Mouse (Mus musculus): Measurements from ENCODE around the gene Cyp39a1. TPM values are rescaled to one million over a fixed set of nuclear protein-coding genes. Genes with fewer than 3 reads are reported as not detected.

The Cyp39a1 gene
- polyA plus RNA-seq, 1 experiment: 1.8 TPM

DNA sequence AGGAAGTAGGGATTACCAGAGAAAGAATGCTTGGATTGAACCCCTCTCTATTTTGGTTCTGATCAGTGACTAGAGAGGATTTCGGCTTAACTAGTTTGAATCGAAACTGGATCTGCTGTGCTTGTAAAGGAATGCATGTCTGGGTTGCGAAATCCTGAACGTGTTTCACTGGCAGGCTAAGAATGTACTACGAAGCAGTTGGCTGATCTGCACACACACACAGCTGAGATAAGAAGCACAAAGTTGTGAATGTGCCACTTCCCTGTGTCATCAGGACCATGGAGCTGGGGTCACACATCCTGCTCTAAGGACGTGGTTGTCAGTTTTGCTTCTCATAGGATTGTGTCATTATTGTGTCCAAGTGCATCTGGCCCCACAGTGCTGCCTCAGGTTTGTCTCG, 22.9 kb upstream of the Cyp39a1 start:
- Histone ChIP-seq H3K4me1 (ENCODE audit: control insufficient read depth, insufficient read depth, low read length) (no peaks in the 10 kb centered on the region), H3K27ac (ENCODE audit: insufficient read depth, low read depth, low read length) (no peak overlapping the region), H3K4me3 (ENCODE audit: insufficient read depth, low read length) (no peak overlapping the region)
- TF ChIP-seq CTCF (IDR thresholded peaks at IDR 0.05; ENCODE audit: low read depth, low read length) (no peak), POLR2A (IDR thresholded peaks at IDR 0.05; ENCODE audit: borderline replicate concordance, low read depth, low read length) (no peak)

GRCm38 (mm10) chr17:43645136-43645535, 22.1 kb upstream of the Cyp39a1 start:
- H3K27ac ChIP-seq (ENCODE audit: insufficient read depth, low read depth, low read length): no peak overlapping the region
- TF ChIP-seq CTCF (IDR thresholded peaks at IDR 0.05; ENCODE audit: low read depth, low read length): no peak
- no peak for TF ChIP-seq POLR2A (IDR thresholded peaks at IDR 0.05; ENCODE audit: borderline replicate concordance, low read depth, low read length)
- H3K4me1 ChIP-seq (ENCODE audit: control insufficient read depth, insufficient read depth, low read length): no peaks in the 10 kb centered on the region
- H3K4me3 ChIP-seq (ENCODE audit: insufficient read depth, low read length): no peak overlapping the region

- no peak for TF ChIP-seq POLR2A (IDR thresholded peaks at IDR 0.05; ENCODE audit: borderline replicate concordance, low read depth, low read length)
- no peak for TF ChIP-seq CTCF (IDR thresholded peaks at IDR 0.05; ENCODE audit: low read depth, low read length)
- H3K4me1 ChIP-seq (ENCODE audit: control insufficient read depth, insufficient read depth, low read length): no peaks in the 10 kb centered on the region
- no peak overlapping the region for H3K27ac ChIP-seq (ENCODE audit: insufficient read depth, low read depth, low read length)
- no peak overlapping the region for H3K4me3 ChIP-seq (ENCODE audit: insufficient read depth, low read length)
Measured at GRCm38 (mm10) chr17:43646925-43647324, 20.3 kb upstream of the Cyp39a1 start.

- Histone ChIP-seq H3K4me1 (ENCODE audit: control insufficient read depth, insufficient read depth, low read length) (no peaks in the 10 kb centered on the region), H3K4me3 (ENCODE audit: insufficient read depth, low read length) (no peak overlapping the region), H3K27ac (ENCODE audit: insufficient read depth, low read depth, low read length) (no peak overlapping the region)
- TF ChIP-seq POLR2A (IDR thresholded peaks at IDR 0.05; ENCODE audit: borderline replicate concordance, low read depth, low read length) (no peak), CTCF (IDR thresholded peaks at IDR 0.05; ENCODE audit: low read depth, low read length) (no peak)
Measured at GRCm38 (mm10) chr17:43649641-43650436, 17.4 kb upstream of the Cyp39a1 start.

GRCm38 (mm10) chr17:43651314-43652046, 15.7 kb upstream of the Cyp39a1 start:
- Histone ChIP-seq H3K4me1 (ENCODE audit: control insufficient read depth, insufficient read depth, low read length) (no peaks in the 10 kb centered on the region), H3K27ac (ENCODE audit: insufficient read depth, low read depth, low read length) (no peak overlapping the region), H3K4me3 (ENCODE audit: insufficient read depth, low read length) (no peak overlapping the region)
- TF ChIP-seq POLR2A (IDR thresholded peaks at IDR 0.05; ENCODE audit: borderline replicate concordance, low read depth, low read length) (no peak), CTCF (IDR thresholded peaks at IDR 0.05; ENCODE audit: low read depth, low read length) (no peak)

- TF ChIP-seq CTCF (IDR thresholded peaks at IDR 0.05; ENCODE audit: low read depth, low read length) (no peak), POLR2A (IDR thresholded peaks at IDR 0.05; ENCODE audit: borderline replicate concordance, low read depth, low read length) (no peak)
- H3K4me1 ChIP-seq (ENCODE audit: control insufficient read depth, insufficient read depth, low read length): peaks cover 3% of the 10 kb centered on the region; the same call in 1 of the 2 replicates
- no peak within 1 kb of the TSS for H3K27ac ChIP-seq (ENCODE audit: insufficient read depth, low read depth, low read length)
- H3K4me3 ChIP-seq (ENCODE audit: insufficient read depth, low read length): peak within 1 kb of the TSS; percentile 69
Measured at GRCm38 (mm10) chr17:43666576-43667289, 492 bp upstream of the Cyp39a1 start, which contains the start of gene Slc25a27. Gene Slc25a27, minus strand, starts transcription at chr17:43667214.

DNA sequence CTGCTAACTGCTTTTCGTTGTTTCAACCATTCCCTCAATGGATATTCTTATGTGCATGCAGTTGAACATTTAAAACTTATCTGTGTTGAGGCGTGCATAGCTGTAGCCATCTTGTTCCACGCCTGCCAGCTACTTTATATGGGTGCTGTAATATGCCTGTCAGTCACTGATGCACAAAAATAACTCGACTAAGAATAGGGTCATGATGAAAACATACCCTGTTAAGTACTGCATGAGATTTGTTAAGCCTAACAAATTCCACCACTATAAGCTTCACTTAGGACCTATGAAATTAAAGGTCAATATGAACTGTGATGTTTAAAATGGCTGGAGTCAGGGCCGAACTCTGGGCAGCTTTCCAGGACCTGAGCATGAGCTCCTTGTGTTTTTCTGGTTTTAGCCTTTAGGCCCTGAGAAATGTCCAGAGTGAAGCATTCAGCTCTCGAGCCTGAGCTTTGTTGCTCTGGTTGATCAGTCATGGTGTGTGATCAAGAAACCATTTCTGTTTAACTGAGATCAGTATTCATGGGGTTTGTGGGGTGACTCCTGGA, 2.0 kb downstream of the Cyp39a1 start:
- H3K27ac ChIP-seq (ENCODE audit: insufficient read depth, low read depth, low read length): no peak overlapping the region
- peaks cover 3% of the 10 kb centered on the region; the same call in 1 of the 2 replicates for H3K4me1 ChIP-seq (ENCODE audit: control insufficient read depth, insufficient read depth, low read length)
- TF ChIP-seq CTCF (IDR thresholded peaks at IDR 0.05; ENCODE audit: low read depth, low read length): no peak
- H3K4me3 ChIP-seq (ENCODE audit: insufficient read depth, low read length): no peak overlapping the region

- Histone ChIP-seq H3K27ac (ENCODE audit: insufficient read depth, low read depth, low read length) (no peak overlapping the region), H3K4me3 (ENCODE audit: insufficient read depth, low read length) (no peak overlapping the region), H3K4me1 (ENCODE audit: control insufficient read depth, insufficient read depth, low read length) (peaks cover 6% of the 10 kb centered on the region; the same call in 1 of the 2 replicates)
- TF ChIP-seq POLR2A (IDR thresholded peaks at IDR 0.05; ENCODE audit: borderline replicate concordance, low read depth, low read length): no peak
Measured at GRCm38 (mm10) chr17:43671907-43672306, 4.7 kb downstream of the Cyp39a1 start.

GRCm38 (mm10) chr17:43675228-43675627, 8.0 kb downstream of the Cyp39a1 start:
- no peak overlapping the region for H3K4me3 ChIP-seq (ENCODE audit: insufficient read depth, low read length)
- 0 out of 2 replicates have a peak, but pooled peaks cover 4% of the 10 kb centered on the region for H3K4me1 ChIP-seq (ENCODE audit: control insufficient read depth, insufficient read depth, low read length)
- no peak overlapping the region for H3K27ac ChIP-seq (ENCODE audit: insufficient read depth, low read depth, low read length)
- no peak for TF ChIP-seq POLR2A (IDR thresholded peaks at IDR 0.05; ENCODE audit: borderline replicate concordance, low read depth, low read length)
- TF ChIP-seq CTCF (IDR thresholded peaks at IDR 0.05; ENCODE audit: low read depth, low read length): no peak
